Mouse (Mus musculus): ENCODE measurements around the gene Dip2b. TPM values are rescaled to one million over a fixed set of nuclear protein-coding genes. Genes with fewer than 3 reads are reported as not detected.

The Dip2b gene
- polyA plus RNA-seq, 1 experiment from 2014 or later = 16.4 TPM

- Histone ChIP-seq H3K27me3 (ENCODE audit: low read depth, poor library complexity, severe bottlenecking) (no peaks in the 10 kb centered on the region), H3K27ac (no peak overlapping the region), H3K4me1 (no peaks in the 10 kb centered on the region), H3K9me3 (replicated peaks) (no peaks in the 10 kb centered on the region), H3K4me3 (no peak overlapping the region), H3K36me3 (peaks cover 93% of the 10 kb centered on the region)
- no peak for DNase-seq (ENCODE audit: low spot score)
- 90% methylated on average over 4 of the region's 4 CpGs for WGBS
Observed at GRCm38 (mm10) chr15:100202431-100203015, 164.1 kb downstream of the Dip2b start.

GRCm38 (mm10) chr15:100204574-100204973 is 166.1 kb downstream of the Dip2b start:
- H3K36me3 ChIP-seq = peaks cover 92% of the 10 kb centered on the region

DNA sequence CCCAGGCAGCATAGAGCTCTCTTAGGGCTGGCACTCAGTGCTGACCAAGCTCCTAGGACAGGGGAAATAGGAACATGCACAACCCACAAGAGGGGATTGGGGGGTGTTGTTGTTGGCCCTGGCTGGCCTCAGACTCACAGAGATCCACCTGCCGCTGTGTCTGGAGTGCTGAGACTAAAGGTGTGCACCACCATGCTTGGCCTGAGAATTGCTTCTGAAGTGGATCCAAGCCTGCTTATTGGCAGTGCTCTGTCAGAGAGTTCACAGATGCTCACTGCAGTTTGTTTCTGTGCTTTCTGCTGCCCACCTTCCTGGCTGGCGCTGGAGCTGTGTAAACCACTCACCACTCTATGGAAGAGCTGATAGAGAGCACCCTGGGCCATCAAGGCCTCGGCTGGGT is 171.5 kb downstream of the Dip2b start:
- 92% methylated on average over 3 of the region's 3 CpGs for WGBS
- Histone ChIP-seq H3K4me1 (no peaks in the 10 kb centered on the region), H3K27me3 (ENCODE audit: low read depth, poor library complexity, severe bottlenecking) (no peaks in the 10 kb centered on the region), H3K9me3 (replicated peaks) (no peaks in the 10 kb centered on the region), H3K36me3 (peaks cover 96% of the 10 kb centered on the region), H3K4me3 (no peak overlapping the region), H3K27ac (no peak overlapping the region)
- DNase-seq (ENCODE audit: low spot score) = no peak

More at GRCm38 (mm10) chr15:100204574-100204973, 166.1 kb downstream of the Dip2b start:
- H3K4me3 ChIP-seq = no peak overlapping the region
- H3K4me1 ChIP-seq = no peaks in the 10 kb centered on the region
- no peaks in the 10 kb centered on the region for H3K27me3 ChIP-seq (ENCODE audit: low read depth, poor library complexity, severe bottlenecking)
- DNase-seq (ENCODE audit: low spot score) = no peak
- 78% methylated on average over 1 of the region's 1 CpGs for WGBS
- H3K9me3 ChIP-seq (replicated peaks) = no peaks in the 10 kb centered on the region
- no peak overlapping the region for H3K27ac ChIP-seq

DNA sequence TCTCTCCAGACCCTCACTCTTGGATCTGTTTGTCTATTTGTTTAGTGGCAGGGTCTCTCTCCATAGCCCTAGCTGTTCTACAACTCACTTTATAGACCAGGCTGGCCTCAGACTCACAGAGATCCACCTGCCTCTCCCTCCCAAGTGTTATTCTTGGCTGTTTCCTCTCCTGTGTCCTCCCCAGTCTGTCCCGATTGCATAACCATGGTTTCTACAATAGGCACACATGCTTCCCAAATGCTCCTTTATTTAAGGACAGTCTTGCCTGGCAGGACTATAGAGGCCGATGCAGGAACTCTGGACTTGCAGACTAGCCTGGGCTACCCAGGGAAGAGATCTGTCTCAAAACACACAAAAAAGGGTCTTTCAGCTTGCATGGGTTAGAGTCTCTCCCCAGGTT is 174.9 kb downstream of the Dip2b start:
- H3K27me3 ChIP-seq (ENCODE audit: low read depth, poor library complexity, severe bottlenecking) = no peaks in the 10 kb centered on the region
- H3K9me3 ChIP-seq (replicated peaks) = no peaks in the 10 kb centered on the region
- H3K36me3 ChIP-seq = peaks cover 85% of the 10 kb centered on the region
- H3K4me1 ChIP-seq = no peaks in the 10 kb centered on the region
- H3K27ac ChIP-seq = no peak overlapping the region
- WGBS = 92% methylated on average over 2 of the region's 2 CpGs
- H3K4me3 ChIP-seq = no peak overlapping the region
- no peak for DNase-seq (ENCODE audit: low spot score)

- 94% methylated on average over 11 of the region's 11 CpGs for WGBS
- Histone ChIP-seq H3K4me1 (0 out of 2 replicates have a peak, but pooled peaks cover 2% of the 10 kb centered on the region), H3K4me3 (no peak overlapping the region), H3K27ac (no peak overlapping the region), H3K36me3 (peaks cover 73% of the 10 kb centered on the region), H3K27me3 (ENCODE audit: low read depth, poor library complexity, severe bottlenecking) (no peaks in the 10 kb centered on the region), H3K9me3 (replicated peaks) (no peaks in the 10 kb centered on the region)
- DNase-seq (ENCODE audit: low spot score) = no peak
Observed at GRCm38 (mm10) chr15:100215092-100215491, 176.6 kb downstream of the Dip2b start.

GRCm38 (mm10) chr15:100216173-100216572 is 177.7 kb downstream of the Dip2b start:
- H3K4me3 ChIP-seq = no peak overlapping the region
- WGBS = 93% methylated on average over 9 of the region's 9 CpGs
- DNase-seq (ENCODE audit: low spot score) = no peak
- H3K27me3 ChIP-seq (ENCODE audit: low read depth, poor library complexity, severe bottlenecking) = no peaks in the 10 kb centered on the region
- H3K4me1 ChIP-seq = 0 out of 2 replicates have a peak, but pooled peaks cover 2% of the 10 kb centered on the region
- no peaks in the 10 kb centered on the region for H3K9me3 ChIP-seq (replicated peaks)
- H3K27ac ChIP-seq = no peak overlapping the region
- peaks cover 62% of the 10 kb centered on the region for H3K36me3 ChIP-seq

- no peaks in the 10 kb centered on the region for H3K27me3 ChIP-seq (ENCODE audit: low read depth, poor library complexity, severe bottlenecking)
- H3K4me1 ChIP-seq = 0 out of 2 replicates have a peak, but pooled peaks cover 2% of the 10 kb centered on the region
- WGBS = 97% methylated on average over 3 of the region's 3 CpGs
- H3K4me3 ChIP-seq = no peak overlapping the region
- DNase-seq (ENCODE audit: low spot score) = no peak
- 0 out of 2 replicates have a peak, but pooled peaks cover 3% of the 10 kb centered on the region for H3K9me3 ChIP-seq (replicated peaks)
- H3K27ac ChIP-seq = no peak overlapping the region
- H3K36me3 ChIP-seq = peaks cover 48% of the 10 kb centered on the region
Observed at GRCm38 (mm10) chr15:100218018-100218417, 179.6 kb downstream of the Dip2b start.

DNA sequence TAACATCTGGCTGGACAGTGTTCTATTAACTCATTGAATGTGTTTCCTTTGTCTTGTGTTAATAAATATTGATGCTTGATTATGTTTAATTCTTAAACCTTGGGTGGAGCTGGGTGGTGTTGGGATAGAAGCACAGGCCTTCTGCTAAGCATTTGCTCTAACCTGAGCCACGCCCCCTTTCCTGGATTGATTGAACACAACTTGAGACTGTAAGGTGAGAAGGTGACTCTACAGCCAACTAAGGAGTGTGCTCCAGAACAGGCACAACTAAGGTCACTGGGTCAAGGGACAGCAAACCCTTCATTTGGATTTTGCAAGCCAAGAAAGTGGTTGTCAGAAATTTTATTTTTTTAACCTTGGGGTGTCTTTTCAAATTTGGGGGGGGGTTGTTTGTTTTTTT is 180.9 kb downstream of the Dip2b start:
- 0 out of 2 replicates have a peak, but pooled peaks cover 2% of the 10 kb centered on the region for H3K4me1 ChIP-seq
- 0 out of 2 replicates have a peak, but pooled peaks cover 6% of the 10 kb centered on the region for H3K9me3 ChIP-seq (replicated peaks)
- H3K4me3 ChIP-seq = no peak overlapping the region
- WGBS = 58% methylated on average over 1 of the region's 1 CpGs
- no peak for DNase-seq (ENCODE audit: low spot score)
- no peak overlapping the region for H3K27ac ChIP-seq
- peaks cover 43% of the 10 kb centered on the region for H3K36me3 ChIP-seq
- no peaks in the 10 kb centered on the region for H3K27me3 ChIP-seq (ENCODE audit: low read depth, poor library complexity, severe bottlenecking)

GRCm38 (mm10) chr15:100220916-100221315 is 182.5 kb downstream of the Dip2b start:
- Histone ChIP-seq H3K27me3 (ENCODE audit: low read depth, poor library complexity, severe bottlenecking) (no peaks in the 10 kb centered on the region), H3K4me1 (0 out of 2 replicates have a peak, but pooled peaks cover 2% of the 10 kb centered on the region), H3K36me3 (peaks cover 38% of the 10 kb centered on the region), H3K4me3 (no peak overlapping the region), H3K9me3 (replicated peaks) (0 out of 2 replicates have a peak, but pooled peaks cover 6% of the 10 kb centered on the region), H3K27ac (no peak overlapping the region)
- WGBS = 93% methylated on average over 7 of the region's 7 CpGs
- no peak for DNase-seq (ENCODE audit: low spot score)

- H3K4me3 ChIP-seq = no peak overlapping the region
- 0 out of 2 replicates have a peak, but pooled peaks cover 6% of the 10 kb centered on the region for H3K9me3 ChIP-seq (replicated peaks)
- no peak overlapping the region for H3K27ac ChIP-seq
- H3K4me1 ChIP-seq = peaks cover 13% of the 10 kb centered on the region
- peaks cover 23% of the 10 kb centered on the region for H3K36me3 ChIP-seq
- DNase-seq (ENCODE audit: low spot score) = no peak
- 95% methylated on average over 4 of the region's 4 CpGs for WGBS
- H3K27me3 ChIP-seq (ENCODE audit: low read depth, poor library complexity, severe bottlenecking) = no peaks in the 10 kb centered on the region
Observed at GRCm38 (mm10) chr15:100225381-100225780, 186.9 kb downstream of the Dip2b start.

GRCm38 (mm10) chr15:100225891-100226290 is 187.4 kb downstream of the Dip2b start:
- Histone ChIP-seq H3K27ac (no peak overlapping the region), H3K4me3 (no peak overlapping the region), H3K27me3 (ENCODE audit: low read depth, poor library complexity, severe bottlenecking) (no peaks in the 10 kb centered on the region), H3K4me1 (peaks cover 17% of the 10 kb centered on the region), H3K36me3 (peaks cover 23% of the 10 kb centered on the region), H3K9me3 (replicated peaks) (0 out of 2 replicates have a peak, but pooled peaks cover 6% of the 10 kb centered on the region)
- 100% methylated on average over 1 of the region's 1 CpGs for WGBS
- no peak for DNase-seq (ENCODE audit: low spot score)

DNA sequence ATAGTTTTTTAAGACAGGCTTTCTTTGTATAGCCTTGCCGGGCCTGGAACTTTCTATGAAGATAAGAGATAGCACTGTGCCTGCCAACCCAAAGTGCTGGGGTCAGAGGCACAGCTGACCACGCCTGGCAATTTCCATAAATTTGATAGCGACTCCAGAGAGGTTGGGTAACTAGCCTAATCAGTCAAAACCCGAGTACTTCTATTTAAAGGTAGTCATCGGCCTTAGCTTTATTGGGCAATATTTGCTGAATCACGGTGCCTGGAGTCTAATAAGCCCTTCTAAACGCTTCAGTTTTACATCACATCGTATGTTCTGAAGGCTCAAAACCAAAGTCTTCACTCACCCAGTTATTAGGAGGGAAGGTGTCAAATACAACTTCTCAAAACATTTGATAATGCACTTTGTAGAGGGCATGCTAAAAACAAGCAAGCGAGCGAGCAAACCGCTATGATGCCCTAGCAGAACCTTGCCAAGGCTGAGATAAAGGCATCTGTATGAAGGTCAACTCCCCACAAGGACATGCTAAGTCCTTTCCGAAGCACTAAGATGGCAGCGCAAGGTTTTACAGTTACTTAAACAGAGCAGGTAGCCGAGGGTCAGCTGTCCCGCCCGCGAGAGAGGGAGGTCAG is 188.7 kb downstream of the Dip2b start:
- 0 out of 2 replicates have a peak, but pooled peaks cover 6% of the 10 kb centered on the region for H3K9me3 ChIP-seq (replicated peaks)
- H3K36me3 ChIP-seq = peaks cover 29% of the 10 kb centered on the region
- DNase-seq (ENCODE audit: low spot score) = peak; percentile 38
- peak overlapping the region; percentile 91 for H3K4me3 ChIP-seq
- no peaks in the 10 kb centered on the region for H3K27me3 ChIP-seq (ENCODE audit: low read depth, poor library complexity, severe bottlenecking)
- WGBS = 9% methylated on average over 17 of the region's 17 CpGs
- peaks cover 17% of the 10 kb centered on the region for H3K4me1 ChIP-seq
- H3K27ac ChIP-seq = peak overlapping the region; percentile 100
